Mouse (Mus musculus) spleen, postnatal 36 days (tissue): ENCODE data around the gene Onecut3.

Experiments used
- DNase-seq, 2 experiments: peaks; one replicate each; pipeline ENCODE4 v3.0.0; 2022; ENCODE audit warnings: low spot score in 2 of 2, mixed read lengths in 1 of 2

The Onecut3 gene

DNA sequence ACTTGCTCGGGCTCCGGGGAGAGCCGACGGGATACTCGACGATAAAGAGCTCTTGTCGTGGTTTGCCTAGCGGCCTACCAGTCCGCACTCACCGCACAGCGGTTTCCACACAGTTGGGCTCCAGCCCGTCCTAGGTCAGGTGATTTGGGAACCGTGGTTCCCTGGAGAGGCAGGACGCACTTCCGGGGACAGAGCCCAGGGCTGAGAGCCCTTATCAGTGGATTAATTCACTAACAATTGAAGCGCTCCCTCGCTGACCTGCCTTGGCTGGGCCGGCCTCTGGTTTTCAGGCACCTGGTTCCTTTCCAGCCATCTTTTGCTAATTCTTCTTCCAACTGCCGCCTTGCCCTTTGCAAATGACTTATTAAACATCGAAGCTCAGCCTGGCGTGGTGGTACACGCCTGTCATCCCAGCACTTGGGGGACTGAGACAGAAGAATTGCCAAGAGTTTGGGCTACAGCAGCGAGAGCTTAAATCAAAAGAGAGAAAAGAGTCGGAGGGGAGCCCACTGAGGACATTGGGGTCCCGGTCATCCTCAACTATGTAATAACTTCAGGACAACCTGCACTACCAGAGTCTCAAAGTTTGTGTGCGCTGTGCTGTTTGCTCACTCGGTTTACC lies 9.1 kb downstream of the Onecut3 start:
- DNase-seq: no peak

DNA sequence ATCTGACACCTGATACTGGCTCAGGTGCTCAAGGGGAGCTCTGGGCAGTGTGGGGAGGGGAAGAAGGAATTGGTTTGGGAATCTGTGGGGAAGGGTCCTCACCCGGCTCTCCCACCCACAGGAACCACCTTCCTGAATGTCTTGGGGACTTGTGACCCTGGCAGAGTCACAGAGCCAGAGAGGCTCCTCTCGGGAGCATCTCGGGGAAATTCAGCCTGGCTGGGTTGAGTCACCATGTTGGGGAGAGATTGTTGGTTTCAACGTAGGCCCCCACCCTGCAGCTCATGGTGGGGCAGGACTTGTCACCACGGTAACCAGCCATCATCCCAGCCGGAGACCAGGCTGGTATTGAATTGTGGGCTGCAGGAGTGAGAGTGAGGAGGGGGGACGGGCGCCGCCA lies 10.1 kb downstream of the Onecut3 start:
- DNase-seq: no peak

DNA sequence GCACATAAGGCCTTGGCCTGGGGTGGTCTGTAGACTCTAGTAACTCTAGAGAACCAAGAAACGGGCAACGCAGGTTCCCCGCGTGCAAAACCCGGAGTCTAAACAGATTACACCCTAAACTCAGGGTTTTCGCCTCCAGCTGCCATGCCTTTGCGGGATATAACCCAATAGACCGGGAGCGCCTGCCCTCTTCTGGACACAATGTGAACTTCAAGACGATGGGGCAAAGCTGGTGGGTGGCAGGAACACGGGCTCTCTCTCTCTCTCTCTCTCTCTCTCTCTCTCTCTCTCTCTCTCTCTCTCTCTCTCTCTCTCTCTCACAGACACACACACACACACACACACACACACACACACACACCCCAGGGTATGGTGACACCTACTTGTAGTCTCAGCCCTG lies 11.6 kb downstream of the Onecut3 start:
- DNase-seq: peak; percentile 41 to 49

DNA sequence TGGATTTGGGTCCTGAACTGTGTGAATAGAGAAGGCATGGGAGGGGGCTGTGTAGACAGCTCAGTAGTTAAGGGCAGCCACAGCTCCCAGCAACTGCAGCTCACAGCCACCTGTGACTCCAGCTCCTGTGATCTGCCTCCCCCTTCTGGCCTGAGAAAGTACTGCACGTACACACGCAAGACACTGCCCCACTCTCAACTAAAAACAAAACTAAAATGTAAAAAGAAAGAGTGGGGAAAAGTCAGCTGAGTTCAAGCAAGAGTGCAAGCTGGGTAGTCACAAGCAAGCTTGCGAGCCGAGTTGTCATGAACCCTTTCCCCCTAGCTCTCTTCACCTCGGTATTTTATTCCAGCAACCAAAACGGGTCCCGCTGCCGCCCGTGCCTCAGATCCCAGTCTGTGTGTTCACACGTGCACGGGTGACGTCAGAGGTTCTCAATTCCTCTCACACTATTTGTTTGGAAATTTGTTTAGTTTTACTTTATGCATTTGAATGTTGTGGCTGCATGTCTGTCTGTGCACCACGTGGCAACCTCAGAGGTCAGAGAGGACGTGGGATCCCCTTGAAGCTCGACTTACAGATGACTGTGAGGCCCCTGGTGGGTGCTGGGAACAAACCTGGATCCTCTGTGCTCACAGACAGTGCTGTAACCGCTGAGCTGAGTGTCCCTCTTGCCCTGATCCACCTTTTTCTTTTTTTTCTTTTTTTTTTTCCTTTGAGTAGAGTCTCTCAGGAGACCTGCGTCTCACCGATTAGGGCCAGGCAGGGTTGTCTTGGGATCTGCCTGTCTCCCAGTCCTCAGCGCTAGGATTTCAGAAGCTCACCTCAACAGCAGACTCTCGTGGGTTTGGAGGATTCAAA lies 15.0 kb downstream of the Onecut3 start:
- peak; percentile 74 to 75 for DNase-seq

DNA sequence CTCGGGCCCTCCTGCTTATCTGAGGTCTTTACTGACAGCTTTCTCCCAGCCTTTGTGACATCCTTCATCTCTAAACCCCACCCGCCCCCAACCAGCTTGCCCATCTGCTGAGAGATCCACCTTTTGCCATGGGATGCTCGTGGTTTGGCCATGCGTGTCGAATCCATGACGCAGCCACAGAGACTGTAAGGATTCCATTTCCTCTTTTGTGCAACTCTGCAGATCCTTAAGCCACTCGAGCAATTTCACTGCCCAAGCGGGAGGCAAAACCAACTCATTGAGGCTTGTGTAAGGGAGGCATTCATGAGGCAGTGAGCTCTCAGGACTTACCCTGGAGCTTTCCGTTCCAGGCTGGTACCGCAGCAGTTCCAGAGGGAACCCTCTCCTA lies 15.6 kb downstream of the Onecut3 start:
- DNase-seq: no peak

DNA sequence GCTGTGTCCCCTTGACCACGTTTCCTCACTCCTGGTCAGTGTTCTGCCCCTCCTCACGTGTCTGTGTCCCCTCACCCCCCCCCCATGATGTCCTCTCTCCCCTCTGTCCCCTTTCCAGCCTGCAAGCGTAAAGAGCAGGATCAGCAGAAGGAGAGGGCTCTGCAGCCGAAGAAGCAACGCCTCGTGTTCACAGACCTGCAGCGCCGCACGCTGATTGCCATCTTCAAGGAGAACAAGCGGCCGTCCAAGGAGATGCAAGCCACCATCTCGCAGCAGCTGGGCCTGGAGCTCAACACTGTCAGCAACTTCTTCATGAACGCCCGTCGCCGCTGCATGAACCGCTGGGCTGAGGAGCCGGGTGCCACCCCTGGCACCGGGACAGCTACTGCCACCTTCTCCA lies 19.1 kb downstream of the Onecut3 start:
- no peak for DNase-seq

DNA sequence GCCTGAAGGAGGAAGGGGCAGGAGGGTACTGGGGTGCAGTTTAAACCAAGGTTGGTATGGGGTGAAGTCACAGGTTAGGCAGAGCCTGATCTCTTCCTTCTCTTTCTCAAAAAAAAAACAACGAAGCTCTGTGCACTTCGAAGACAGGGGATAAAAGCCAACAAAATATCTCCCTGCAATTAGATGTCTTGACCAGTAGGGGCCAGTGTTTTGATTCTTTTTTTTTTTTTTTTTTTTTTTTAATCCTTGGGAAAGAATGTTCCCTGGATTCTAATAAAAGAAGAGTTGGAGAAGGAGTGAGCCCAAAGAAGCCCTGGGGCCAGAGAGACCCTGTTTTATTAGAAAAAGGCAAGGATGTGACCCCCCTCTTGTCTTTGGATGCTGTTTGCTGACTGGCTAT lies 24.7 kb downstream of the Onecut3 start:
- no peak for DNase-seq

DNA sequence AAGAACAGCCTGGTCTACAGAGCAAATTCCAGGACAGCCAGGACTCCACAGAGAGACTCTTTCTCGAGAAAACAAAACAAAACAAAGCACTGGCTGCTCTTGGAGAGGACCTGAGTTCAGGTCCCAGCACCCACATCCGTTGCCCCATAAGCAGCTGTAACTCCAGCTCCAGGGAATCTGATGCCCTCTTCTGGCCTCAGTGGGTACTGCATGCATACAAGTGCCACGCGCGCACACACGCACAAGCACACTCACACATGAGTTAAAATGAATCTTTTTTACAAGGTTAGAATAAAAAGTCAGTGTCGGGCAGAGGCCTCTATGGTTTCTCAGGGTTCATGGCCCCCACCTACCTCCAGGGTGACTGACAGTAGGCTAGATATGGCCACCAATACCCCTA lies 28.7 kb downstream of the Onecut3 start:
- no peak for DNase-seq

DNA sequence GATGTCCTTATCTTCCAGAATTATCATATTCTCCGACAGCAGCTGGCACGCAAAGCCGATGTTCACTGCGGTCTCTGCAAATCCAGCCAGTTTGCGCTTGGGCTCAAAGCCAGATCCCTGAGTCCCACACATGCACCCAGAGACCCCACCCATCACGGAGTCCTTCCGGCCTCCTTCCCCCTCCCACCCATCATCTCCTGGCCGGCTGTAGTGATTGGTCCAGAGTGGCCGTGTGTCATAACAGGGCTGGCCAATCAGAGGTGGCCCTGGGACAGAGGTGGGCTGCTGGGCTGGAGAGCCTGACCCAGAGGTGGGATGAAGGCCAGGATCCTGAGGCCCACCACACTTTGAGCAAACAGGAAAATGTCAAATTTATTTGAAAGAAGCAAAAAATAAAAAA lies 31.5 kb downstream of the Onecut3 start:
- no peak for DNase-seq

DNA sequence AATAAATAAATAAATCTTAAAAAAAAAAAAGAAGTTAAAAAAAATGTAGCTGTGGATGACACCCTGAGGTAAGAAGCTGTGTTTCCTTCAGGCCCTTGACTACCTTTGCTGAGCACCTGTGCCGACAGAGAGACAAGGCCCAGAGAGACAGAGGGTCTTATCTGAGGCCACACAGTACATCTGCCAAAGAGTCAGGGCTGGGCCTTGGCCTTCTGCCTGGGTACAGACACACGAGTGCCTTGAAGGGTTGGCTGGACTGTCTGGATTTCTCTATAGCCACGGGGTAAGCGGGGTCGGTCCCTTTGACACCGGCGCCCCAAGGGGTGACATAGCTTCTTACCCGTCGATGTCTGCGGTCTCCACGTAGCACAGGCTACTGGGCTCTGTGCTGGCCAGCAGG lies 38.1 kb downstream of the Onecut3 start:
- peak; percentile 29 to 60 for DNase-seq

DNA sequence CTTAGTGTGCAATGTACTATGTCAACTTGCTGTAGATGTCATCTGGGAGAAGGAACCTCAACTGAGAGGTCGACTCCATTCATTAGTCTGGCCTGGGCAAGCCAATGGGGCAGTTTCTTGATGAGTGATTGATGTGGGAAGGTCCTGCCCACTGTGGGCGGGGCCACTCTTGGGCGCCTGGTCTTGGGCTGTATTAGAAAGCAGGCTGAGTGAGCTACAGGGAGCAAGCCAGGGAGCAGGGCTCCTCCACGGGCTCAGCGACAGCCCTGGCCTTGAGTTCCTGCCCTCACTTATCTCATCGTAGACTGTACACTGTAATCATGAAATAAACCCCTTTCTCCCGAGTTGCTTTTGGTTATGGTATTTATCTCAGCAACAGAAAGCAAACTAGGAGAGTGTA lies 39.1 kb downstream of the Onecut3 start:
- peak; percentile 59 to 77 for DNase-seq

DNA sequence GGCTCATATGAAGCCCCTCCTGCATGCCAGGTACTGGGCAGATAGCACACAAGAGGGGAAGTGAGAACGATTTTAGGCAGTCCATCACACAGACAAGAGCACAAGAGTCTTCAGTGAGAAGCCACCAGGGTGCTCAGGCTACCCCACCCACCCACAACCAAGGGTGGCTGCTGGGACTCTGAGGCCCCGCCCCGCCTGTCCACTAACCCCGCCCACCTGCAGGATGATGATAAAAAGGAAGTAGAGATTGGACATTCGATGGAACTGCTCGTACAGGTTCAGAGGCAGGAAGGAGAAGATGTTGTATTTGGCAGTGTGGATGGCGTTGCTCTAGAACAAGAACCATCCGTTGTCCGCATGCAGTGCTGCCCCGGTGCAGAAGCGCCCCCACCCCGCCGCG lies 40.4 kb downstream of the Onecut3 start:
- peak; percentile 76 to 83 for DNase-seq

DNA sequence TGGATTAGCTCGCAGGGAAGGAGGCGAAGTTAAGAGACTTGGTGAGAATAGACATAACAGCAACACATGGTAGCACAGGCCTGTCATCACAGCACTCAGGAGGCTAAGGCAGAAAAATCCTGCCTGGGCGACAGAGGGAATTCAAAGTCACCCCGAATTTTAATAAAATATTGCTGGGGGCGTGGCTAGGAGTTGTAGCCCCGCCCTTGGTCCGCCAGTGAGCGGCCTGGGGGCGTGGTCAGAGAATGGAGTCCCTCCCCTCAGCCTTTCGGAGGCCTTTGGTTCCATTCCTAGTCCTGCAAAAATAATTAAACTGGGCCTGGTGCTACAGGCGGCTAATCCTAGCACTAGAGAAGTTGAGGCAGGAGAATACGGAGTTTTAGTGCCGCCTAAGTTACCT lies 41.1 kb downstream of the Onecut3 start:
- DNase-seq: peak in 1 of 2 experiments; percentile 53

DNA sequence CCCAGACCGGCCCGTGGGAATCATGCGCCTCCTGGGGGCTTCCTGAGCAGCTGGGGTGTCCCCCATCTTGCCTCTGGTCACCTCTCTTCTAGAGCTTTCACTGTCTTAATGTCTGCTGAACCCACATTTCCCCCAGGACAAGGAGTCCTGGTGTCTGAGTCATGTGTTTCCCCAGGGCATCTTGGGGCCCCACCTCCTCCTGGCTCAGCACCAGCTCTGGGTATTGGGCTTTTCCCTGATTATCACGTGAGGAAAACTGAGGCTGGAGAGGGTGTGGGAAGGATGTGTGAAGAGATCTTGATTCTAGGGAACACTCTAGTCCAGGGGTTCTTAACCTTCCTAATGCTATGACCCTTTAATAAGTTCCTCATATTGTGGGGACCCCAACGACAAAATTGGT lies 43.5 kb downstream of the Onecut3 start:
- no peak for DNase-seq

DNA sequence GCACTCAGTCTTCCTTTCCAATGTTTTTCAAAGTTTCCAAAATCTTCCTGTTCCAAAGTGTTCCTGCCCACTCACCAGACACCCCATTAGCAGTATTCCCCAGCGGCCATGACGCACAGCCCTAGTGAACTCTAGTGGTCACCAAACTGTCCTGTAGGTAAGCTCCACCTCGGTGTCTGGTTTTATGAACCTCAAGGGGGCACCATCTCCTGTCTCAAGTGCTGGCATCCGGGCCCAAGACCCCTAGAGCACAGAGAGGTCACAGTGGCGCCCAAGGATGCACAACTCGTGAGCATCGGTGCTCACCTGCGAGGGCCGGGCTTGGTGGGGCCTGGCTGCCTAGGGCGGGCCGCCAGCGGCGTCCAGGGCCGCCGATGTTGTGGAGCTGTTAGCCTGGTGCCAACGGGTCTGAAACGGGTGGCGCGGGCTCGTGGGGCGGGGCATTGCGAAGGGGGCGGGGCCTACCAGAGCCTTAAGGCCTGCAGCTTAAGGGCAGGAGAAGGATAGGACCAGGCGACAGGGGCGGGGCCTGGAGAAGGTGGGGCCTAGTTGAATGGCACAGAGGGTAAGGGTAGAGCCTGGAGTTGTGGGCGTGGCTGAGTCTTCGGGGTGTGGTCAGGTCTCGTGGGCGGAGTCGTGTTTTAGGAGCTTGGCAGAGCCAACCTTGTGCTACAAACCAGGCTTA lies 44.2 kb downstream of the Onecut3 start, which contains the start of gene Atp8b3:
Gene Atp8b3 (minus strand): TSS at position 415 of the 685 bp plus-strand sequence.
- DNase-seq: peak; percentile 93 to 96

DNA sequence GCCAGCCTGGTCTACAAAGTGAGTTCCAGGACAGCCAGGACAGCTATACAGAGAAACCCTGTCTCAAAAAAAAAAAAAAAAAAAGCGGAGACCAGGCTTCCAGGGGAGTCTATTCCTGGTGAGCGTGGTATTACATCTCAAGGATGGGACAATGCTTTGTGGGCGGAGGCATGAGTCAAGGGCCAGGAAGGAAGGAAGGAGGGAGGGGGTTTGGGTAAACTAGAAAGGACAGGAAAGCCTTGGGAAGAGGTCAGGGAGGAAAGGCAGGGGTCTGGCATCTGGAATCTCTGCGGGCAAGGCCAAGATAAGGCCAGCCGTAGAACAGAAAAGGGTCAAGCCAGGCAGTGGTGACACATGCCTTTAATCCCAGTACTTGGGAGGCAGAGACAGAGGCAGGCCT lies 44.9 kb downstream of the Onecut3 start:
- no peak for DNase-seq

DNA sequence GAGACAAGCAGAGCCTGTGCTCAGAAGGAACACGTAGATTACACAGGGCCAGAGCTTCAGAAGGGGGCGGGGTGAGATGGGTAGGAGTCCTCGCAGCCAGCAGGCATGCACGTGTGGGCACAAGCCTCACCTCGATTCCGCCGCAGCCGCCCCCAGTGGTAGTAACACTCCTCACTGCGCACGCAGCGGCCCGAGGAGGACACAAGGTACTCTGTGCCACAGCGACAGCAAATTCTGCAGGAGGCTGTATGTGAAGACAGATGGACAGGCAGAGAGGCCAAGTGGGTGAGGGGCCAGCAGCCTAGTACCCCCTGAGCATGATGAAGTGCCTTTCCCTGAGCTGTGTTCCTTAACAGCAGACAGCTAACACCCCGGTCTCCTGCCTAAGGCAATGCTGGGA lies 49.2 kb downstream of the Onecut3 start:
- DNase-seq: no peak

DNA sequence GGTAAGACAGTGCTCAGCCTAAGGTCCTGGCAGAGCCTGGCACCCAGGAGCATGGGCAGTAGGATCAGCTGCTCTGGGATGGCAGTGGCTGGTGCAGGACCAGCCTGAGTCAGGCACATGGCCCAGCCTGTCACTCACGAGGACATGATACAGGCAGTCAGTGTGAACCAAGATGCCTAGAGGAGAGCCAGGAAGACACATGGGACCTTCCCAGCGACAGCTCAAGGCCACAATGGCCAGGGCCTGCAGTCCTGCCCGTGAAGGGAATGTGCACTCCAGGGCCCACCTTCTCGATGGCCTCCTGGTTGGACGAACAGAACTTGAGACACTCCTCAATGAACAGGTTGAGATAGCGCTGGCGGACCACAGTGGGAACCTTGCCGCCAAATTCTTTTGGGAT lies 51.0 kb downstream of the Onecut3 start:
- no peak for DNase-seq

DNA sequence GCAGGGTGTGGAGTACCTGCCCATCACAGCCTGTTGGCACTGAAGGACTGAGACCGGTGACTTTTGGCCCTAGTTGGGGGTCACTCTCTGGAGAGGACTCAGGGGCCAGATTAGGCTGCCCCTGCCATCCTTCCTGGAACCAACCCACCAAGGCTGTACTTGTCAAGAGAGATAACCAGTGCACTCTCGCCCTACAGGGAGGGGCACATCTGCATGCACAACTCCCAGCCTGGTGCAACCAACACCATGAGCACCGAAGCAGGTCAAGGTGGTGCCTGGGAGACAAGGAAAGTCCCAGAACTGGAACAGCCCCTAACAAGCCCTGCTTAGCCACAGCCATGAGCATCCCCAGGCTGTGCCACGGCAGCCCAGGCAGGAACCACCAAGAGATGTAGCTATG lies 52.3 kb downstream of the Onecut3 start:
- peak in 1 of 2 experiments; percentile 29 for DNase-seq

DNA sequence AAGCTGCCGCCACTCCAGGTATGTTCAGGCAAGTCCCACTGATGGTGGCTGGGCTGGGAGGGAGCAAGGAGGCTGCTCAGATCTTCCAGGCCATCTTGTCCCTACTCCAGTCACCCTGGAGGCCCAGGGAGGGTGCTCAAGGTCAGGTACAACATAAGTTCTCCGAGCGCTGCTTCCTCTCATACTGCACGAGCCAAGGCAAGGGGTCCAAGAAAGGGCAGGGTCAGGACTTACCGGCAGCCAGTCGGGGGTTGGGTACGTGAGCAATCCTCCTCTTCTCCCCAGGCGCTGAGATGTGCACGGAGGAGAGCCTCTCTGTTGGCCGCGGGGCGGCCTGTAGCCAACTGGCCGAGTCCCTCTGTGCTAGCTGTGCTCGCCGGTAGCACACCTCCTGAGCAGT lies 52.9 kb downstream of the Onecut3 start:
- DNase-seq: no peak

DNA sequence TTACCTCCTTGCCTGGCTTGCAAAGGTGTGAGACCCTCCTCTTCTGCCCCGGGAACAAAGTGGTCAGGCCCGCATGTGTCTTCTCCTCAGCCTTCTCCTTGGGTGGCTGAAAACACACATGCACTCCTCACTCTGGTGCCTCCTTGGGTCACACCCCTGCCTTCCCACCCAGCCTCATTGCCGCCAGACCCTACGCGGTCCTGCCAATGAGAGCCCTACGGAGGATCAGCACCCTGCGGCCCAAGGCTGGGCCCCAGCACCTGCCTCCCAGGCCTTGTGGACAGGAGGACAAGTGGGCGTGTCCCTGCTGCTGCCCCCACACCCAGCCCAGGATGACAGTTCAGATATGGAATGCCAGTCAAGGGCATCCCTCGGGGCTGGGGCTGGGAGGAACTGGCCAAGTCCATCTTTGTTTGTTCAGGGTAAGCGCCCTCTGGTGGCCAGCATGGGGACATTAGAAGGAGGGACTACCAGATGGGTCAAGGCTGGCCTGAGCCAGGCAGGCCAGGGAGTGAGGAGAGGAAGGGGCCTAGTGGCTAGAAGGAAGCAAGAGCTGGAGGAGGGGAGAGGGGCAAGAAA lies 53.9 kb downstream of the Onecut3 start:
- peak; percentile 49 to 62 for DNase-seq

DNA sequence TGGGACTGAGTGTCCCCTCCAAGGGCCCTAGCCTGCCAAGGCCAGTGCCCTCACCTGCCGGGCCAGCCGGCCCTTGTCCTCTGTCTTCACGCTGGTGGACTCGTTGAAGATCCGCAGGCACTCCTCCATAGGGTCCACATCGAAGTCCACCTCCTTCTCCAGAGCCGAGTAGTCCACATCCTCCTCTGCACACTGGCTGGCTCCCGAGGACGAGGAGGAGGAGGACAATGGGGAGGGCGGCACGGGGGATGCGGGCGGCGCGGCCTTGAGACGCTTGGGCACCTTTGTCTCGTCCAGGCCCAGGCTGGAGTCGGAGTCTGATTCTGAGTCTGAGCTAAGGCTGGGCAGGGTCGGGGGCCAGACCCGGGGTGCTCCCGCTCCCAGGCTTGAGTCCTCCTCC lies 54.6 kb downstream of the Onecut3 start:
- DNase-seq: no peak
